Mouse (Mus musculus): ENCODE results near the gene Zxdc.

GRCm38 (mm10) chr6:90369725-90370553 lies 647 bp downstream of the Zxdc start:
- no peak for TF ChIP-seq GATA1 (IDR thresholded peaks at IDR 0.05; ENCODE audit: borderline replicate concordance, low read length)
- no peak for TF ChIP-seq FLI1 (IDR thresholded peaks at IDR 0.05; ENCODE audit: low read length)
